Mouse (Mus musculus) cortical plate, adult 2 months (tissue): Measurements from ENCODE around the gene Sephs1.

Experiments
- CTCF ChIP-seq: fragments of 200-500 bp; IDR thresholded peaks from 2 replicates; pipeline ENCODE4 v1.5.1; 2011; ENCODE audit warnings: mild to moderate bottlenecking, control low read depth, low read length; ENCODE audit not compliant: insufficient read depth; ENCODE audit errors: extremely low read depth
- POLR2A ChIP-seq: fragments of 200-500 bp; IDR thresholded peaks from 2 replicates; pipeline ENCODE4 v1.6.1; 2011; ENCODE audit warnings: mild to moderate bottlenecking, low read length, control low read depth; ENCODE audit not compliant: insufficient read depth; ENCODE audit errors: extremely low read depth

DNA sequence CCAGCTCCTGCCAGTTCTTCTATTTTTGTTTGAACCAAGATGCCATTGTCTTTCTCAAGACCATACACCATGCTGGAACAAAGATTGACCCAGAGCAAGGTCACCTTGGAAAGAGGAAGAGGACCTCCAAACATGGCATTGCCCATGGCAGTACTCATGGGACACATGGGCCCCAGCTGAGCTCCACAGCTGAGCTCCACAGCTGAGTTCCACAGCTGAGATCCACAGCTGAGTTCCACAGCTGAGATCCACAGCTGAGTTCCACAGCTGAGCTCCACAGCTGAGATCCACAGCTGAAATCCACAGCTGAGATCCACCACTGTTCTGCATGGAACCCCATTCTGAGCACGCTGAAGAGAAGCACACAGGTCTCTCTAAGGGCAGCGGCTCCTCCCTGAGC is 69.6 kb downstream of the Sephs1 start:
- TF ChIP-seq POLR2A: no peak
- no peak for TF ChIP-seq CTCF
